Mouse (Mus musculus): Measurements from ENCODE around the gene Proser2.

DNA sequence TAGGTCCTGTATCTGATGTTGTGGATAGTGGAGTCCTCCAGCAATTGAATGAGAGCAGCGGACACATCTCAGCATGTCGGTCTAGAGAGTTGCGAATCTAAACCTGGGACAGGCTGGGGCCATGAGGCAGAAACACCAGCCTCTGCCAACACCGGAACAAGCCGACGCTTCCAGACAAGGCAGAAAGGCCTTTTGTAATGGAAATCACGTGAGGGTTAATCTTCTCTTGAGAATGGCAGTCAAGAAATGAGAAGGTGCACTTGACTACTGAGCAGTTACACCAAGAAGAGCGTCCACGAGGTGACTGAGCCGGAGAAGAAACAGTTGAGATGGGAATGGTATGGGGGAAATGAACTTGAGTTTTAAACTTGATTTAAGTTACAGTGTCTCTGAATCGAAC is 74.5 kb downstream of the Proser2 start:
- TF ChIP-seq CTCF (IDR thresholded peaks at IDR 0.05; ENCODE audit: low read depth, low read length) = no peak
- TF ChIP-seq POLR2A (IDR thresholded peaks at IDR 0.05; ENCODE audit: borderline replicate concordance, low read depth, low read length) = no peak
